Mouse (Mus musculus): ENCODE measurements around the gene Fhdc1. TPM values are rescaled to one million over a fixed set of nuclear protein-coding genes. Genes with fewer than 3 reads are reported as not detected.

Fhdc1 gene
- polyA plus RNA-seq, 1 experiment from 2014 or later: 17.8 TPM

DNA sequence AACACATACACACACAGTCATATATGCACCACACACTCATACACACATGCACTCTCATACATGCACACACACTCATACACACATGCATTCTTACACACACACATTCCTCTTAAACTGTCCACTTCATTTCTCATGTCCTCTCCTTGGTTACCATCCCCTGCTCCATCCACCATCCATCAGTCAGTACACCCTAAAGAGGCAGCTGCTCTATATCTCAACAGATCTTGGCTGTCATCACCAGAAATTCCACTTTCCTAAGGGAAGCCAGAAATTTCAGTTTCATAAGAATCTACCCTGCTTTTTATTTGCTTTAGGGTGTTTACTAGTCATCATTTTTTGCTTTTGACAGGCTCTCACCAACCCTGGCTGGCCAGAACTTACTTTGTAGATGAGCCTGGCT is 84.4 kb downstream of the Fhdc1 start:
- H3K9me3 ChIP-seq (ENCODE audit: control insufficient read depth, low read length): no peaks in the 10 kb centered on the region
- no peak overlapping the region for H3K4me2 ChIP-seq (replicated peaks; ENCODE audit: low read depth)
- ATAC-seq (ENCODE audit: low FRiP score, low TSS enrichment) (no peak), DNase-seq (ENCODE audit: low spot score) (no peak)
- H3K36me3 ChIP-seq (ENCODE audit: control insufficient read depth, insufficient read depth, low read length): no peaks in the 10 kb centered on the region
- H3K4me3 ChIP-seq (ENCODE audit: low read depth, low read length): no peak overlapping the region
- H3K4me1 ChIP-seq (replicated peaks; ENCODE audit: control insufficient read depth, insufficient read depth): no peaks in the 10 kb centered on the region
- H3K27ac ChIP-seq (replicated peaks): no peak overlapping the region
- TF ChIP-seq EP300 (optimal IDR thresholded peaks at IDR 0.05) (no peak), CTCF (IDR thresholded peaks at IDR 0.05; ENCODE audit: low read depth) (no peak)
- H3K27me3 ChIP-seq (ENCODE audit: control insufficient read depth, insufficient read depth, low read length): no peaks in the 10 kb centered on the region
- no peak overlapping the region for H3K9ac ChIP-seq (ENCODE audit: low read length)

DNA sequence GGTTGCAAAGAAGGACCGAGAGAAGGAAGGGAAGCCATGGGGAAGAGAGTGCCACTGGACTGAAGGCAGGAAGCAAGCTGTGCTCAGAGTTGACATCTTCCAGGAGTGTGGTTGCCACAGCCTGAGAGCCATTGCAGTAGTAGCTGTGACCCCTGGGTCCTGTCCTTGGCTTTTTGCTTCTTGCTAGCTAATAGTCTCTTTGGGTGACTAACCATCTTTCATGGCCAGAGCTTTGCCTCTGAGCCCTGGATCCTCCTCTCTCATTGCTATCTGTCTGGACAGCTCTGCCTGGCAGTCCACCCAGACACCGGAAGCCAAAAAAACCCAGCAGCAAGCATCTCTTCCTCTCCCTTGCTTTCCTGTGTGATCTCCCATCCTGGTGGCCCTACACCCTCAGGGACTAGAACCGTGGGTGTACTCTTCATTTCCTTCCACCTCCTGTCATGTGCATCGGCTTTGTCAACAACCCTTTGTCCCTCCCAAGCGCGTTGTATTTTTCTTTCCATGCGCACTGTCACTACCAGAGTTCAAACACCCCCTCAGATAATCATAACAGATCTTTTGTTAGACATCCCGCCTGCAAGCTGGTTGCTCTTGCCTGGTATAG is 85.3 kb downstream of the Fhdc1 start:
- no peak overlapping the region for H3K4me2 ChIP-seq (replicated peaks; ENCODE audit: low read depth)
- H3K9me3 ChIP-seq (ENCODE audit: control insufficient read depth, low read length): no peaks in the 10 kb centered on the region
- ATAC-seq (ENCODE audit: low FRiP score, low TSS enrichment) (no peak), DNase-seq (ENCODE audit: low spot score) (no peak)
- no peaks in the 10 kb centered on the region for H3K4me1 ChIP-seq (replicated peaks; ENCODE audit: control insufficient read depth, insufficient read depth)
- no peak overlapping the region for H3K9ac ChIP-seq (ENCODE audit: low read length)
- no peak overlapping the region for H3K27ac ChIP-seq (replicated peaks)
- no peaks in the 10 kb centered on the region for H3K27me3 ChIP-seq (ENCODE audit: control insufficient read depth, insufficient read depth, low read length)
- H3K36me3 ChIP-seq (ENCODE audit: control insufficient read depth, insufficient read depth, low read length): no peaks in the 10 kb centered on the region
- H3K4me3 ChIP-seq (ENCODE audit: low read depth, low read length): no peak overlapping the region
- WGBS: 76% methylated on average over 8 of the region's 8 CpGs
- TF ChIP-seq CTCF (IDR thresholded peaks at IDR 0.05; ENCODE audit: low read depth) (no peak), EP300 (optimal IDR thresholded peaks at IDR 0.05) (no peak)

Other genes starting within 250 kb of the Fhdc1 start
- gene Trim2, start 173.6 kb downstream of the Fhdc1 start, polyA plus RNA-seq (2015; fragmentation: Nextera tagmentation; extraction: Ambion mirVana): 30.0 and 30.7 TPM in 2 replicates
- gene Arfip1, start 102.2 kb upstream of the Fhdc1 start, polyA plus RNA-seq (2015; fragmentation: Nextera tagmentation; extraction: Ambion mirVana): 55.8 and 60.9 TPM in 2 replicates
- gene Tigd4, start 113.1 kb upstream of the Fhdc1 start, polyA plus RNA-seq (2015; fragmentation: Nextera tagmentation; extraction: Ambion mirVana): 0.15 and 0.21 TPM in 2 replicates
- 20.9 and 24.7 TPM in 2 replicates for gene Tmem154, start 185.8 kb upstream of the Fhdc1 start, polyA plus RNA-seq (2015; fragmentation: Nextera tagmentation; extraction: Ambion mirVana)

All from stomach, postnatal 0 days (tissue).